ENCODE assay signal across 8 mouse cellular contexts in genomic region chr1:57377376-57378341, GRCm38 (mm10). TPM values are rescaled to one million over a fixed set of nuclear protein-coding genes. Genes with fewer than 3 reads are reported as not detected.
DNase-seq lines count a peak whose midpoint lies in the region; ATAC-seq and TF ChIP-seq lines count a peak whose summit lies in the region.

TSS of gene 1700066M21Rik (plus strand) at chr1:57377620.

- peaks cover 2% of the 10 kb centered on the region; the same call in 1 of the 2 replicates for H3K4me1 ChIP-seq in cortical plate, adult 2 months (ENCODE audit: control insufficient read depth, insufficient read depth, low read length)

- peak; percentile 75; the same call in 1 of the 2 replicates for TF ChIP-seq POLR2A in cortical plate, adult 2 months (IDR thresholded peaks at IDR 0.05; ENCODE audit: extremely low read depth, insufficient read depth, low read length)

- TF ChIP-seq CTCF in cortical plate, adult 2 months (IDR thresholded peaks at IDR 0.05; ENCODE audit: extremely low read depth, insufficient read depth, low read length), result no peak

- intact Hi-C loops in left cerebral cortex, postnatal 10 days (cut with DNase I), result no loop called here

- peak within 1 kb of the TSS; percentile 95 for H3K4me3 ChIP-seq in cortical plate, adult 2 months (ENCODE audit: insufficient read depth, low read length)

- H3K27ac ChIP-seq in cortical plate, adult 2 months (ENCODE audit: insufficient read depth, low read length), result peak within 1 kb of the TSS; percentile 88

- ATAC-seq in activated CD4-positive, CD25-positive, alpha-beta regulatory T cell, adult 4 months, result peak; percentile 79
- peak; percentile 77 for ATAC-seq in inflammation-experienced regulatory T-cells, adult 6 months
- ATAC-seq in megakaryocyte-erythroid progenitor cell, adult 5-6 weeks (replicated peaks; ENCODE audit: low FRiP score, low TSS enrichment, poor library complexity, severe bottlenecking), result peak; percentile 98

- DNase-seq in gastrocnemius, postnatal 10 days, result peak; percentile 95
- peak; percentile 91 to 97 for DNase-seq in left cerebral cortex, postnatal 10 days (ENCODE audit: extremely low spot score in 1 of 2, low spot score in 2 of 2)
- peak; percentile 98 for DNase-seq in right cerebral cortex, postnatal 25 days
- peak; percentile 89 to 95 for DNase-seq in urinary bladder, postnatal 4 days (ENCODE audit: low spot score in 2 of 2)

RNA-seq across cellular contexts. Expression of gene 1700066M21Rik, which starts in this region (rescaled TPM):
- 1 to 10 TPM; 3.9 to 4.3 TPM for polyA plus RNA-seq in activated CD4-positive, CD25-positive, alpha-beta regulatory T cell, adult 4 months (2017; shearing (Covaris generic))
- 18.7 and 19.9 TPM in 2 replicates for polyA plus RNA-seq in cortical plate, adult 2 months (2012; rRNA removed)
- total RNA-seq in gastrocnemius, postnatal 10 days (2021), result 1 to 10 TPM; 2.1 to 4.5 TPM
- polyA plus RNA-seq in inflammation-experienced regulatory T-cells, adult 6 months (2017; shearing (Covaris generic)), result 1 to 10 TPM; 2.0 to 6.0 (median 3.3) TPM
- 10 to 100 TPM; 18.9 to 19.0 TPM for total RNA-seq in left cerebral cortex, postnatal 10 days (2021)
- total RNA-seq in megakaryocyte-erythroid progenitor cell, adult 5-6 weeks (2014; fragmentation: Nextera tagmentation), result 5.1 and 11.6 TPM in 2 replicates
- total RNA-seq in megakaryocyte-erythroid progenitor cell, adult 5-6 weeks (2017), result 10.4 and 12.0 TPM in 2 replicates

Comparison
In these comparisons a context has a peak if more than half of its experiments do, and no peak if none do; other contexts are left out.
1. Peak in every context shown above with its lines: DNase-seq, ATAC-seq, H3K4me3 ChIP-seq and H3K27ac ChIP-seq.